Mouse (Mus musculus) B cell, adult (primary cell): ENCODE results near the gene Gm4216. TPM values are rescaled to one million over a fixed set of nuclear protein-coding genes. Genes with fewer than 3 reads are reported as not detected.

ENCODE experiments used
- total RNA-seq: library from RNA; stranded (reverse); gene quantifications from 4 replicates; pipeline ENCODE4 v1.2.4, GENCODE M21; 2023; ENCODE audit not compliant: inconsistent age

Gene Gm4216
- not detected in 4 replicates for total RNA-seq

DNA sequence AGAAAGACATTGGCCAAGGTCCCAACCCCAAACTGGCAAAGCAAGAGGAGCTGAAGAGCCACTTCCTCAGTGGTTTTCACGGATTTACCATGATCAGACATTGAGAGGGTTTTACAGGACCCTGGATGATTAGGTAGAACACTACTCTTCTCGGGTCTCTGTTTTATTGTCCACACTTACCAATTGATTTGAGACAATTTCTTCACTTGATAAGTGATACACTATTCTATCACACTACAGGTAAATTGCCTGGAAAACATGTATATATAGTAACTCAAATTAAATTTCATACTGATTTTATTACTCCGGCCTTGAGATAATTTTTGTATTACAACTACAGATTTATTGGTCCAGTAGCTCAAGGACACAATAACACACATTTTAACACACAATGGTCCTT lies at the start of gene Gm4216:
TSS of gene Gm4216 (minus strand) at position 101 of the 400 bp plus-strand sequence.

DNA sequence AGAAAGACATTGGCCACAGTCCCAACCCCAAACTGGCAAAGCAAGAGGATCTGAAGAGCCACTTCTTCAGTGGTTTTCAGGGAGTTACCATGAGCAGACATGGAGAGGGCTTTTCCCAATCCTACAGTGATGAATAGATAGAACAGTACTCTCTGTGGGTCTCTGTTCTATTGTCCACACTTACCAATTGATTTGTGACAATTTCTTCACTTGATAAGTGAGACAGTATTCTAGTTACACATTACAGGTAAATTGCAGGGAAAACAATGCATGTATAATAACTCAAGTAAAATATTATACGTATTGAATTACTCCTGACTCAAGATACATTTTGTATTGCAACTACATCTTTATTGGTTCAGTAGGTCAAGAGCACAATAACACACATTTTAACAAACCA lies 47.6 kb upstream of the Gm4216 start, which contains the start of gene Gm8720:
TSS of gene Gm8720 (minus strand) at position 101 of the 400 bp plus-strand sequence.

DNA sequence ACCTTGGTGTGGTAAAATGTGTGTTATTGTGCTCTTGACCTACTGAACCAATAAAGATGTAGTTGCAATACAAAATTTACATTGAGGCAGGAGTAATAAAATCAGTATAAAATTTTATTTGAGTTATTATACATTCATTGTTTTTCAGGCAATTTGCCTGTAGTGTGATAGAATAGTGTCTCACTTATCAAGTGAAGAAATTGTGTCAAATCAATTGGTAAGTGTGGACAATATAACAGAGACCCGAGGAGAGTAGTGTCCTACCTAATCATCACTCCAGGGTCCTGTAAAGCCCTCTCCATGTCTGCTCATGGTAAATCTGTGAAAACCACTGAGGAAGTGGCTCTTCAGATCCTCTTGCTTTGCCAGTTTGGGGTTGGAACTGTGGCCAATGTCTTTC lies 35.5 kb upstream of the Gm4216 start, which contains the start of gene Vmn1r163:
TSS of gene Vmn1r163 (plus strand) at position 301 of the 400 bp plus-strand sequence.

DNA sequence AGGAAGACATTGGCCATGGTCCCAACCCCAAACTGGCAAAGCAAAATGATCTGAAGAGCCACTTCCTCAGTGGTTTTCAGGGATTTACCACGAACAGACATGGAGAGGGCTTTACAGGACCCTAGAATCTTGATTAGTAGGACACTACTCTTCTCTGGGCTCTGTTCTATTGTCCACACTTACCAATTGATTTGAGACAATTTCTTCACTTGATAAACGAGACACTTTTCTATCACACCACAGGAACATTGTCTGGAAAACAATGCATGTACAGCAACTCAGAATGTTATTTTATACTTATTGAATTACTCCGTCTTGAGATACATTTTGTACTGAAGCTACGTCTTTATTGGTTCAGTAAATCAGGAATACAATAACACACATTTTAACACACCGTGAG lies 35.1 kb downstream of the Gm4216 start, which contains the start of gene Gm4214:
TSS of gene Gm4214 (minus strand) at position 101 of the 400 bp plus-strand sequence.

Other genes starting within 250 kb of the Gm4216 start
- gene Vmn1r158, start 229.1 kb downstream of the Gm4216 start, total RNA-seq, result not detected in 4 replicates
- gene Vmn1r159, start 176.3 kb downstream of the Gm4216 start, total RNA-seq, result not detected in 4 replicates
- not detected in 4 replicates for gene Vmn1r160, start 148.7 kb downstream of the Gm4216 start, total RNA-seq
- gene Gm4214, start 35.2 kb downstream of the Gm4216 start, total RNA-seq, result not detected in 4 replicates
- gene Vmn1r163, start 35.6 kb upstream of the Gm4216 start, total RNA-seq, result not detected in 4 replicates
- not detected in 4 replicates for gene Gm8720, start 47.5 kb upstream of the Gm4216 start, total RNA-seq
- not detected in 4 replicates for gene Gm10662, start 124.6 kb upstream of the Gm4216 start, total RNA-seq
- not detected in 4 replicates for gene Vmn1r165, start 197.4 kb upstream of the Gm4216 start, total RNA-seq
- not detected in 4 replicates for gene Vmn1r166, start 231.8 kb upstream of the Gm4216 start, total RNA-seq